ENCODE assay signal across 31 mouse cellular contexts in the genomic region with DNA sequence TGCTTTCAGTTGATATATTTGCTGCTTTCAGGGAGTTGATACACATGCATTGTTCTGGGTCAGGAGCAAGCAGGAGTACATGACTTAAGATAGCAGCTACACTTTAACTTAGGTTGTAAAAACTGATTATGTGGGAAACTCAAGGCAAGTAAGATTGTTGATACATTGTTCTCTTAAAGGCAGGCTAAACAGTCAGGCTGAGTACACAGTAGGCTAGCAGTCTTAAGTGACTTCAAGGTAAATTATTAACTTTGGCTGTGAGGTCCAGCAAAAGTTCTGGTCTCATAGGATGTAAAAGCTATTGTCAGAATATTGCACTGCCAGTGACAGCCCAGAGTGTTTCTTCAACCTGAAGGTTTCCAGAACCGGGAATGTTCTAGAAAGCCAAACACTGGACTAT. TPM values are rescaled to one million over a fixed set of nuclear protein-coding genes. Genes with fewer than 3 reads are reported as not detected.
DNase-seq lines count a peak whose midpoint lies in the region; ATAC-seq and TF ChIP-seq lines count a peak whose summit lies in the region.
"Had no signal": no experiment of that assay in that cellular context is flagged by ENCODE, and none has a peak within 500 bp of the region (broad histone marks: within the 10 kb centered on the region; RNA-seq: fewer than 3 reads in every experiment).

No protein-coding gene starts in this region.

- H3K4me2 ChIP-seq in intestine, embryonic 15.5 days (replicated peaks), result no peak overlapping the region
- no peak overlapping the region for H3K4me2 ChIP-seq in intestine, postnatal 0 days (replicated peaks; ENCODE audit: low read depth)
- no peak overlapping the region for H3K4me2 ChIP-seq in stomach, embryonic 14.5 days (replicated peaks; ENCODE audit: low read depth, low read length)
- H3K4me2 ChIP-seq in stomach, postnatal 0 days (replicated peaks; ENCODE audit: low read depth), result no peak overlapping the region
- H3K4me2 ChIP-seq: embryonic facial prominence, embryonic 13.5 days; forebrain, embryonic 12.5 days; hindbrain, embryonic 13.5 days had no signal

- DNase-seq in stomach, postnatal 0 days (ENCODE audit: low spot score), result no peak
- peak; percentile 54 for DNase-seq in yolk sac, embryonic 10.5 days (ENCODE audit: low spot score)
- no peak for DNase-seq in spleen, postnatal 4 days (ENCODE audit: low spot score in 2 of 2)
- DNase-seq: adrenal gland, adult 8-10 months; adrenal gland, postnatal 25 days; cerebellum, adult 11-12 months; cerebellum, adult 8-10 months; cerebellum, postnatal 10 days; cerebellum, postnatal 36 days; embryo, embryonic 11 days; gastrocnemius, postnatal 10 days; gastrocnemius, postnatal 36 days; heart, adult 2 months; heart, postnatal 36 days had no signal

- TF ChIP-seq EP300 in stomach, postnatal 0 days (optimal IDR thresholded peaks at IDR 0.05), result no peak

- H3K9me3 ChIP-seq in intestine, embryonic 15.5 days, result no peaks in the 10 kb centered on the region
- no peaks in the 10 kb centered on the region for H3K9me3 ChIP-seq in intestine, postnatal 0 days (ENCODE audit: control insufficient read depth)
- H3K9me3 ChIP-seq in stomach, embryonic 14.5 days (ENCODE audit: control insufficient read depth, low read depth, low read length), result no peaks in the 10 kb centered on the region
- no peaks in the 10 kb centered on the region for H3K9me3 ChIP-seq in stomach, postnatal 0 days (ENCODE audit: control insufficient read depth, low read length)
- H3K9me3 ChIP-seq: embryonic facial prominence, embryonic 10.5 days; embryonic facial prominence, embryonic 13.5 days; forebrain, embryonic 12.5 days; heart, embryonic 10.5 days; hindbrain, embryonic 10.5 days; hindbrain, embryonic 13.5 days had no signal

- H3K27me3 ChIP-seq in intestine, embryonic 15.5 days (replicated peaks), result no peaks in the 10 kb centered on the region
- H3K27me3 ChIP-seq in intestine, postnatal 0 days (replicated peaks; ENCODE audit: control insufficient read depth, insufficient read depth, low read length), result no peaks in the 10 kb centered on the region
- H3K27me3 ChIP-seq in stomach, embryonic 14.5 days (ENCODE audit: control insufficient read depth, insufficient read depth, low read length), result no peaks in the 10 kb centered on the region
- no peaks in the 10 kb centered on the region for H3K27me3 ChIP-seq in stomach, postnatal 0 days (ENCODE audit: control insufficient read depth, insufficient read depth, low read length)
- H3K27me3 ChIP-seq: embryonic facial prominence, embryonic 13.5 days; hindbrain, embryonic 13.5 days had no signal

- H3K36me3 ChIP-seq in intestine, embryonic 15.5 days, result no peaks in the 10 kb centered on the region
- H3K36me3 ChIP-seq in intestine, postnatal 0 days (ENCODE audit: control insufficient read depth, insufficient read depth), result no peaks in the 10 kb centered on the region
- H3K36me3 ChIP-seq in stomach, embryonic 14.5 days (ENCODE audit: control insufficient read depth, insufficient read depth, low read length), result no peaks in the 10 kb centered on the region
- H3K36me3 ChIP-seq in stomach, postnatal 0 days (ENCODE audit: control insufficient read depth, insufficient read depth, low read length), result no peaks in the 10 kb centered on the region
- H3K36me3 ChIP-seq: embryonic facial prominence, embryonic 10.5 days; embryonic facial prominence, embryonic 13.5 days; forebrain, embryonic 12.5 days; heart, embryonic 10.5 days; hindbrain, embryonic 10.5 days; hindbrain, embryonic 13.5 days had no signal

- no peaks in the 10 kb centered on the region for H3K4me1 ChIP-seq in intestine, embryonic 15.5 days (replicated peaks)
- H3K4me1 ChIP-seq in intestine, postnatal 0 days (replicated peaks; ENCODE audit: control insufficient read depth, insufficient read depth, low read length), result no peaks in the 10 kb centered on the region
- H3K4me1 ChIP-seq in stomach, embryonic 14.5 days (ENCODE audit: control insufficient read depth, insufficient read depth, low read length), result no peaks in the 10 kb centered on the region
- H3K4me1 ChIP-seq in stomach, postnatal 0 days (replicated peaks; ENCODE audit: control insufficient read depth, insufficient read depth), result no peaks in the 10 kb centered on the region
- H3K4me1 ChIP-seq: embryonic facial prominence, embryonic 10.5 days; embryonic facial prominence, embryonic 13.5 days; forebrain, embryonic 12.5 days; hindbrain, embryonic 10.5 days; hindbrain, embryonic 13.5 days had no signal

- 60% methylated on average over 1 of the region's 1 CpGs for WGBS in intestine, embryonic 15.5 days
- WGBS in intestine, postnatal 0 days, result 48% methylated on average over 1 of the region's 1 CpGs
- 75% methylated on average over 1 of the region's 1 CpGs for WGBS in stomach, embryonic 14.5 days
- WGBS in stomach, postnatal 0 days, result 64% methylated on average over 1 of the region's 1 CpGs

- no peak overlapping the region for H3K27ac ChIP-seq in intestine, embryonic 15.5 days
- H3K27ac ChIP-seq in intestine, postnatal 0 days (ENCODE audit: low read depth, low read length), result no peak overlapping the region
- H3K27ac ChIP-seq in stomach, embryonic 14.5 days (ENCODE audit: low read length), result no peak overlapping the region
- H3K27ac ChIP-seq in stomach, postnatal 0 days (replicated peaks), result no peak overlapping the region
- H3K27ac ChIP-seq: embryonic facial prominence, embryonic 10.5 days; embryonic facial prominence, embryonic 13.5 days; forebrain, embryonic 12.5 days; heart, adult 2 months; heart, embryonic 10.5 days; hindbrain, embryonic 10.5 days; hindbrain, embryonic 13.5 days had no signal

- H3K4me3 ChIP-seq in intestine, embryonic 15.5 days (replicated peaks), result no peak overlapping the region
- H3K4me3 ChIP-seq in intestine, postnatal 0 days (ENCODE audit: low read depth, low read length), result no peak overlapping the region
- H3K4me3 ChIP-seq in stomach, embryonic 14.5 days (ENCODE audit: low read depth, low read length), result no peak overlapping the region
- H3K4me3 ChIP-seq in stomach, postnatal 0 days (ENCODE audit: low read depth, low read length), result no peak overlapping the region
- H3K4me3 ChIP-seq: embryonic facial prominence, embryonic 10.5 days; embryonic facial prominence, embryonic 13.5 days; erythroblast, embryonic 14.5 days; forebrain, embryonic 12.5 days; heart, adult 2 months; heart, embryonic 10.5 days; hindbrain, embryonic 10.5 days; hindbrain, embryonic 13.5 days had no signal

- no peak overlapping the region for H3K9ac ChIP-seq in intestine, embryonic 15.5 days
- no peak overlapping the region for H3K9ac ChIP-seq in intestine, postnatal 0 days (ENCODE audit: low read depth, low read length)
- no peak overlapping the region for H3K9ac ChIP-seq in stomach, embryonic 14.5 days (replicated peaks; ENCODE audit: low read depth, low read length)
- H3K9ac ChIP-seq in stomach, postnatal 0 days (ENCODE audit: low read length), result no peak overlapping the region
- H3K9ac ChIP-seq: embryonic facial prominence, embryonic 13.5 days; forebrain, embryonic 12.5 days; hindbrain, embryonic 13.5 days had no signal

- ATAC-seq in intestine, embryonic 15.5 days, result peak; percentile 58; the same call in 1 of the 2 replicates
- ATAC-seq in intestine, postnatal 0 days, result no peak
- ATAC-seq in stomach, embryonic 14.5 days (ENCODE audit: insufficient number of reproducible peaks, insufficient read depth, low FRiP score, low read depth), result peak; percentile 33; the same call in 1 of the 2 replicates
- ATAC-seq in stomach, postnatal 0 days (ENCODE audit: low FRiP score, low TSS enrichment), result no peak
- ATAC-seq: activated CD4-positive, CD25-positive, alpha-beta regulatory T cell, adult 4 months; forebrain, embryonic 16.5 days; hindbrain, embryonic 16.5 days had no signal

- TF ChIP-seq CTCF in intestine, postnatal 0 days (IDR thresholded peaks at IDR 0.05; ENCODE audit: low read depth), result no peak
- TF ChIP-seq CTCF in stomach, postnatal 0 days (IDR thresholded peaks at IDR 0.05; ENCODE audit: low read depth), result no peak

RNA-seq across cellular contexts. Expression of gene Mbl2, which starts 25.8 kb away (rescaled TPM):
- polyA plus RNA-seq in intestine, embryonic 15.5 days (2015; fragmentation: Nextera tagmentation; extraction: Ambion mirVana), result 0.13 and 0.25 TPM in 2 replicates
- polyA plus RNA-seq in intestine, postnatal 0 days (2015; fragmentation: Nextera tagmentation; extraction: Ambion mirVana), result 1.9 and 2.6 TPM in 2 replicates
- not detected in 2 replicates for polyA plus RNA-seq in stomach, embryonic 14.5 days (2014; fragmentation: Nextera tagmentation; extraction: Ambion mirVana)
- polyA plus RNA-seq in stomach, postnatal 0 days (2015; fragmentation: Nextera tagmentation; extraction: Ambion mirVana), result 0.18 and 0.25 TPM in 2 replicates
- polyA plus RNA-seq: activated CD4-positive, CD25-positive, alpha-beta regulatory T cell, adult 4 months; brain, embryonic 14.5 days; cortical plate, adult 2 months; embryonic facial prominence, embryonic 10.5 days; embryonic facial prominence, embryonic 13.5 days; forebrain, embryonic 12.5 days; forebrain, embryonic 16.5 days; heart, adult 2 months; heart, embryonic 14.5 days; heart, postnatal 0 days; hindbrain, embryonic 10.5 days had no signal

RNA-seq across cellular contexts. Expression of gene Gldc, which starts 31.8 kb away (rescaled TPM):
- polyA plus RNA-seq in intestine, embryonic 15.5 days (2015; fragmentation: Nextera tagmentation; extraction: Ambion mirVana), result 1.8 TPM in 2 replicates
- polyA plus RNA-seq in intestine, postnatal 0 days (2015; fragmentation: Nextera tagmentation; extraction: Ambion mirVana), result 0.44 and 0.52 TPM in 2 replicates
- 3.7 and 5.3 TPM in 2 replicates for polyA plus RNA-seq in stomach, embryonic 14.5 days (2014; fragmentation: Nextera tagmentation; extraction: Ambion mirVana)
- 18.3 and 19.0 TPM in 2 replicates for polyA plus RNA-seq in stomach, postnatal 0 days (2015; fragmentation: Nextera tagmentation; extraction: Ambion mirVana)

Comparison
In these comparisons a context has a peak if more than half of its experiments do, and no peak if none do; other contexts are left out.
1. ATAC-seq: peak in intestine, embryonic 15.5 days (single experiment) and stomach, embryonic 14.5 days (single experiment); none in intestine, postnatal 0 days (single experiment) and stomach, postnatal 0 days (single experiment).